Mouse (Mus musculus): ENCODE results near the gene Syn2.

- TF ChIP-seq JUND (conservative IDR thresholded peaks at IDR 0.05; ENCODE audit: low read depth, low read length) (no peak), CTCF (conservative IDR thresholded peaks at IDR 0.05 in 1 of 2, IDR thresholded peaks at IDR 0.05 in 1 of 2; ENCODE audit: low read depth in 2 of 2, low read length in 2 of 2) (no peak)
Measured at GRCm38 (mm10) chr6:115291068-115291467, 156.4 kb downstream of the Syn2 start.
